Mouse (Mus musculus) frontal cortex, postnatal 10 days (tissue): ENCODE measurements around the gene Usp25.

Experiments
- DNase-seq, 2 experiments: peaks; one replicate each; pipeline ENCODE4 v3.0.0; 2022; ENCODE audit warnings: low spot score in 2 of 2, mixed read lengths in 1 of 2

Usp25 gene

GRCm38 (mm10) chr16:77140651-77141050 lies 127.1 kb downstream of the Usp25 start:
- DNase-seq = no peak

- no peak for DNase-seq
Measured at GRCm38 (mm10) chr16:77146801-77147200, 133.3 kb downstream of the Usp25 start.

GRCm38 (mm10) chr16:77150338-77150737 lies 136.8 kb downstream of the Usp25 start:
- DNase-seq = no peak

- DNase-seq = no peak
Measured at GRCm38 (mm10) chr16:77150884-77151283, 137.4 kb downstream of the Usp25 start.

DNA sequence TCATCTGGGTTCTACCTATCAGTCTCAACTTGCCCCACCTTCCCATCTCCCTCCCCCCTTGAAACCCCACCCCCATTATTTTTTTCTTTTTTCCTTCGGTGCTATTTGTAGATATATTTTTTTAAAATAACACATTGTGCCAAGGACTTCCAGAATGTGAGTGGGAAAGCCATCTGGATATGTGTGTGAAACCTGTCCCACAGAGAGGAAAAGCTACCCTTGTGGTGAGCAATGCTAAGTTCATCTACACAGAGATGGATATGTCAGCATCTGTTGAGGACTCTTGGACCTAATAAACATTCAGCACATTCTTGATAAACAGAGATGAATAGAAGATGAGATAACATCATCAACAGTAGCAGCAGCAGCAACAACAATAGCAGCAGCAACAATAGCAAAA lies 138.8 kb downstream of the Usp25 start:
- DNase-seq = no peak

- DNase-seq = no peak
Measured at GRCm38 (mm10) chr16:77153216-77153715, 139.8 kb downstream of the Usp25 start.

DNA sequence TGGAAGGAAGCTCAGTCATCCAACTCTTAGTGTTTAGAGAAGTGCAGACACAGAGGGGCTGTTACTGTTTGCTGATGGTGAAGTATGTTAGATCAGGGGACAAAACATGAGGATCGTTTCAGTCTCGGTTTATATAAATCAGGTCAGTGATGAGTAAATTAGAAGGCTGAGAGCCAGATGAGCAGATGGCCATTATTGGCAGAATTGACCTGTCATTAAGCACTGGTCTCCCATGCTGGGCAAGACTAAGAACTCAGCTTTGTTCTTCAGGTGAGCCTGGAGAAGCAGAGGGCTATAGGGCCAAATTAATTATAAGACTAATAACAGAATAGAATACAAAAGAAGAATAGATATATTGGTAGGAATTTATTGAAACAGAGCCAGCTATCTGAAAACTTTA lies 140.3 kb downstream of the Usp25 start:
- no peak for DNase-seq

DNA sequence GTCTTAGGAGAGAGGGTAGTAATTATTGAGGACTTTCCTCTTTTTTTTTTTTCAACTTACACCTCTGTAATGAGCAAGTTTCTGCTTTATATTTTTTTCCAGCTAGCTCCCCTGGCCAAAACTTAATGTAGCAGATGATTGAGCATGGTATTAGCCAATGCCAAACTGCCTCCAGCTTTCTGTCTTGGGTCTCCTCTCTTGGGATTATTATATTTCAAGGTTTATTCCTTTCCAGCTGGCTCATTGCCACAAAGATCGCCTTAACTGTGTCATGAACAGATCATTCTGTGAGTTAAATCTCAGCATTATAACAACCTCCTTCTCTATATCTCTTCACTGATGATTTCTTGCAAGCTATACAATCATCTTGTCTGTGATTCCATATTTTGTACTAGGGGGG lies 141.3 kb downstream of the Usp25 start:
- DNase-seq = no peak
